Mouse (Mus musculus) CH12.LX (cell line): ENCODE data around the gene Psenen. TPM values are rescaled to one million over a fixed set of nuclear protein-coding genes. Genes with fewer than 3 reads are reported as not detected.

Experiments
- DNase-seq: peaks from one replicate; pipeline ENCODE4 v3.0.0-alpha.2; 2013; ENCODE audit errors: extremely low read depth
- H3K27ac ChIP-seq: 2 replicates; pipeline ENCODE4 v1.5.1; 2012; ENCODE audit warnings: low read depth, mild to moderate bottlenecking, control low read depth, moderate library complexity; ENCODE audit not compliant: insufficient read depth
- H3K27me3 ChIP-seq: replicated peaks from 2 replicates; pipeline ENCODE3; 2012; ENCODE audit warnings: inconsistent platforms
- H3K36me3 ChIP-seq, 2 experiments: replicated peaks in 1 of 2; 2 replicates each; pipeline versions ENCODE3 to v1.6.1; 2012; ENCODE audit warnings: inconsistent platforms in 1 of 2, low read length in 1 of 2, mild to moderate bottlenecking in 1 of 2, mixed read lengths in 1 of 2, moderate library complexity in 1 of 2; ENCODE audit not compliant: control insufficient read depth in 1 of 2, insufficient read depth in 1 of 2
- H3K4me1 ChIP-seq, 2 experiments: 2 replicates each; pipeline ENCODE4 v1.6.1; 2012; ENCODE audit warnings: inconsistent platforms in 1 of 2, moderate library complexity in 1 of 2; ENCODE audit not compliant: insufficient read depth in 2 of 2, control insufficient read depth in 1 of 2
- H3K4me2 ChIP-seq: 2 replicates; pipeline ENCODE4 v1.6.1; 2012; ENCODE audit warnings: low read depth, mild to moderate bottlenecking, control low read depth; ENCODE audit not compliant: poor library complexity, insufficient read depth, severe bottlenecking
- H3K4me3 ChIP-seq, 3 experiments: fragments of 150-350 bp in 1 of 3; sonication (generic) in 1 of 3; replicated peaks in 1 of 3; 2 replicates each; pipeline versions ENCODE3 to v1.5.1; 2011 to 2012; ENCODE audit warnings: low read depth in 2 of 3, low read length in 2 of 3, mild to moderate bottlenecking in 2 of 3, moderate library complexity in 2 of 3, control low read depth in 1 of 3, improper control_type of control experiment in 1 of 3, inconsistent platforms in 1 of 3, mixed read lengths in 1 of 3; ENCODE audit not compliant: poor library complexity in 1 of 3
- H3K79me2 ChIP-seq: replicated peaks from 2 replicates; pipeline ENCODE4 v1.6.1; 2012; ENCODE audit warnings: mild to moderate bottlenecking, moderate library complexity; ENCODE audit not compliant: control insufficient read depth, poor library complexity, insufficient read depth, severe bottlenecking; ENCODE audit errors: extremely low read depth
- H3K9ac ChIP-seq: 2 replicates; pipeline ENCODE4 v1.6.1; 2012; ENCODE audit warnings: low read depth, mild to moderate bottlenecking, control low read depth, moderate library complexity; ENCODE audit not compliant: insufficient read depth
- H3K9me3 ChIP-seq: replicated peaks from 2 replicates; pipeline ENCODE3; 2012; ENCODE audit warnings: low read length, inconsistent platforms, mixed read lengths
- BHLHE40 ChIP-seq: IDR thresholded peaks from 2 replicates; pipeline ENCODE4 v1.6.1; 2011; ENCODE audit warnings: mild to moderate bottlenecking, low read depth, low read length, improper control_type of control experiment
- CHD1 ChIP-seq: IDR thresholded peaks from 2 replicates; pipeline ENCODE4 v1.6.1; 2012; ENCODE audit warnings: low read depth, low read length, improper control_type of control experiment, inconsistent platforms
- CHD2 ChIP-seq: IDR thresholded peaks from 2 replicates; pipeline ENCODE4 v1.6.1; 2011; ENCODE audit warnings: low read length, improper control_type of control experiment
- CTCF ChIP-seq, 2 experiments: IDR thresholded peaks in 1 of 2; conservative IDR thresholded peaks in 1 of 2; 2 replicates each; pipeline ENCODE4 v1.5.1; 2011 to 2012; ENCODE audit warnings: low read depth in 2 of 2, low read length in 2 of 2, improper control_type of control experiment in 1 of 2, inconsistent platforms in 1 of 2, mild to moderate bottlenecking in 1 of 2, moderate library complexity in 1 of 2
- E2F4 ChIP-seq: IDR thresholded peaks from 2 replicates; pipeline ENCODE4 v1.6.1; 2011; ENCODE audit warnings: low read depth, low read length, improper control_type of control experiment; ENCODE audit not compliant: insufficient replicate concordance
- ELF1 ChIP-seq: IDR thresholded peaks from 2 replicates; pipeline ENCODE4 v1.6.1; 2014; ENCODE audit warnings: low read depth, mild to moderate bottlenecking, inconsistent platforms, low read length, improper control_type of control experiment
- EP300 ChIP-seq: IDR thresholded peaks from 2 replicates; pipeline ENCODE4 v1.6.1; 2011; ENCODE audit warnings: low read length, improper control_type of control experiment
- ETS1 ChIP-seq: conservative IDR thresholded peaks from 2 replicates; pipeline ENCODE4 v1.6.1; 2012; ENCODE audit warnings: low read depth, mild to moderate bottlenecking, inconsistent platforms, low read length, improper control_type of control experiment, moderate library complexity
- GABPA ChIP-seq: IDR thresholded peaks from 2 replicates; pipeline ENCODE4 v1.6.1; 2012; ENCODE audit warnings: low read depth, low read length, improper control_type of control experiment, inconsistent platforms; ENCODE audit not compliant: insufficient replicate concordance
- HCFC1 ChIP-seq: IDR thresholded peaks from 2 replicates; pipeline ENCODE4 v1.6.1; 2012; ENCODE audit warnings: low read depth, mild to moderate bottlenecking, inconsistent platforms, low read length, improper control_type of control experiment
- IRF4 ChIP-seq: IDR thresholded peaks from 2 replicates; pipeline ENCODE4 v1.6.1; 2014; ENCODE audit warnings: low read depth, mild to moderate bottlenecking, inconsistent platforms, low read length, improper control_type of control experiment
- JUN ChIP-seq: IDR thresholded peaks from 2 replicates; pipeline ENCODE4 v1.6.1; 2011; ENCODE audit warnings: low read depth, mild to moderate bottlenecking, low read length, improper control_type of control experiment, moderate library complexity; ENCODE audit not compliant: insufficient read depth
- JUND ChIP-seq: conservative IDR thresholded peaks from 2 replicates; pipeline ENCODE4 v1.6.1; 2011; ENCODE audit warnings: low read depth, low read length, improper control_type of control experiment
- KAT2A ChIP-seq: IDR thresholded peaks from 2 replicates; pipeline ENCODE4 v1.6.1; 2012; ENCODE audit warnings: low read length, improper control_type of control experiment, inconsistent platforms; ENCODE audit not compliant: insufficient replicate concordance
- MAFK ChIP-seq: IDR thresholded peaks from 2 replicates; pipeline ENCODE4 v1.6.1; 2011; ENCODE audit warnings: low read length, improper control_type of control experiment; ENCODE audit not compliant: insufficient replicate concordance
- MAX ChIP-seq: IDR thresholded peaks from 2 replicates; pipeline ENCODE4 v1.6.1; 2011; ENCODE audit warnings: low read length, improper control_type of control experiment
- MAZ ChIP-seq: IDR thresholded peaks from 2 replicates; pipeline ENCODE4 v1.6.1; 2012; ENCODE audit warnings: low read depth, mild to moderate bottlenecking, inconsistent platforms, low read length, improper control_type of control experiment, moderate library complexity
- MEF2A ChIP-seq: IDR thresholded peaks from 2 replicates; pipeline ENCODE4 v1.6.1; 2014; ENCODE audit warnings: low read depth, mild to moderate bottlenecking, inconsistent platforms, low read length, improper control_type of control experiment, borderline replicate concordance
- MXI1 ChIP-seq: IDR thresholded peaks from 2 replicates; pipeline ENCODE4 v1.6.1; 2011; ENCODE audit warnings: mild to moderate bottlenecking, low read depth, low read length, improper control_type of control experiment
- MYC ChIP-seq: IDR thresholded peaks from 2 replicates; pipeline ENCODE4 v1.6.1; 2011; ENCODE audit warnings: low read depth, mild to moderate bottlenecking, improper control_type of control experiment, low read length
- NELFE ChIP-seq: IDR thresholded peaks from 2 replicates; pipeline ENCODE4 v1.6.1; 2011; ENCODE audit warnings: low read depth, low read length, improper control_type of control experiment
- NRF1 ChIP-seq: IDR thresholded peaks from 2 replicates; pipeline ENCODE4 v1.6.1; 2014; ENCODE audit warnings: low read depth, mild to moderate bottlenecking, inconsistent platforms, low read length, improper control_type of control experiment, moderate library complexity
- PAX5 ChIP-seq: IDR thresholded peaks from 2 replicates; pipeline ENCODE4 v1.6.1; 2012; ENCODE audit warnings: low read length, inconsistent platforms, mixed read lengths
- POLR2A ChIP-seq: IDR thresholded peaks from 2 replicates; pipeline ENCODE4 v1.6.1; 2011; ENCODE audit warnings: low read depth, mild to moderate bottlenecking, improper control_type of control experiment, low read length
- POLR2AphosphoS2 ChIP-seq: IDR thresholded peaks from 2 replicates; pipeline ENCODE4 v1.6.1; 2011; ENCODE audit warnings: low read depth, low read length, improper control_type of control experiment
- RAD21 ChIP-seq: IDR thresholded peaks from 2 replicates; pipeline ENCODE4 v1.6.1; 2011; ENCODE audit warnings: low read depth, mild to moderate bottlenecking, low read length, improper control_type of control experiment, moderate library complexity
- RCOR1 ChIP-seq: conservative IDR thresholded peaks from 2 replicates; pipeline ENCODE4 v1.6.1; 2012; ENCODE audit warnings: low read depth, mild to moderate bottlenecking, inconsistent platforms, low read length, improper control_type of control experiment
- SIN3A ChIP-seq: IDR thresholded peaks from 2 replicates; pipeline ENCODE4 v1.6.1; 2012; ENCODE audit warnings: low read length, improper control_type of control experiment, inconsistent platforms
- SMC3 ChIP-seq: IDR thresholded peaks from 2 replicates; pipeline ENCODE4 v1.6.1; 2011; ENCODE audit warnings: low read depth, low read length, improper control_type of control experiment
- TCF12 ChIP-seq: IDR thresholded peaks from 2 replicates; pipeline ENCODE4 v1.6.1; 2014; ENCODE audit warnings: low read depth, mild to moderate bottlenecking, inconsistent platforms, low read length, improper control_type of control experiment
- UBTF ChIP-seq: IDR thresholded peaks from 2 replicates; pipeline ENCODE4 v1.6.1; 2012; ENCODE audit warnings: low read depth, mild to moderate bottlenecking, inconsistent platforms, low read length, improper control_type of control experiment, moderate library complexity
- USF1 ChIP-seq: IDR thresholded peaks from 2 replicates; pipeline ENCODE4 v1.6.1; 2014; ENCODE audit warnings: low read depth, mild to moderate bottlenecking, inconsistent platforms, low read length, improper control_type of control experiment
- USF2 ChIP-seq: conservative IDR thresholded peaks from 2 replicates; pipeline ENCODE4 v1.6.1; 2011; ENCODE audit warnings: low read depth, low read length, improper control_type of control experiment
- ZC3H11A ChIP-seq: IDR thresholded peaks from 2 replicates; pipeline ENCODE4 v1.6.1; 2012; ENCODE audit warnings: low read depth, mild to moderate bottlenecking, inconsistent platforms, low read length, improper control_type of control experiment
- ZKSCAN1 ChIP-seq: IDR thresholded peaks from 2 replicates; pipeline ENCODE4 v1.6.1; 2012; ENCODE audit warnings: low read depth, inconsistent platforms, low read length, improper control_type of control experiment, borderline replicate concordance
- ZMIZ1 ChIP-seq: IDR thresholded peaks from 2 replicates; pipeline ENCODE4 v1.6.1; 2012; ENCODE audit warnings: low read depth, mild to moderate bottlenecking, inconsistent platforms, low read length, improper control_type of control experiment
- ZNF384 ChIP-seq: IDR thresholded peaks from 2 replicates; pipeline ENCODE4 v1.6.1; 2012; ENCODE audit warnings: low read depth, low read length, improper control_type of control experiment, inconsistent platforms
- dilution Hi-C: fragments of 300-500 bp; cut with MboI; formaldehyde crosslinking; loops from 2 replicates; pipeline ENCODE4 v1.14.3; 2020; ENCODE audit warnings: low sequenced_read_pairs; ENCODE audit not compliant: extremely low pct_unique_long_range_greater_than_20kb, extremely low pct_ligation_motif_present
- in situ Hi-C: fragments of 300-500 bp; cut with MboI; formaldehyde crosslinking; loops from 3 replicates; pipeline ENCODE4 v1.14.3; 2019; ENCODE audit warnings: low sequenced_read_pairs, low pct_ligation_motif_present, low pct_unique_long_range_greater_than_20kb, mixed read lengths
- polyA plus RNA-seq: library from polyadenylated mRNA; unstranded; fragments of >175 nt; gene quantifications from 2 replicates; pipeline ENCODE4 v1.2.1, GENCODE M21; 2012; ENCODE audit warnings: low read depth; ENCODE audit not compliant: insufficient read length
- total RNA-seq, 2 experiments: library from RNA; depleted of rRNA; stranded (reverse); fragments of 300-350 nt in 1 of 2; fragments of >200 nt in 1 of 2; gene quantifications; 2 replicates each; pipeline ENCODE4 v1.2.3; 2012 to 2014

Gene Psenen
- 55.2 and 59.2 TPM in 2 replicates for total RNA-seq (2012; rRNA removed)
- 83.6 and 92.7 TPM in 2 replicates for total RNA-seq (2014; rRNA removed)
- polyA plus RNA-seq = 101 and 121 TPM in 2 replicates

GRCm38 (mm10) chr7:30563117-30563905, at the start of gene Psenen, which contains the start of the genes U2af1l4 and Gm49396:
Psenen (minus strand) TSS chr7:30563627.
U2af1l4 (plus strand) TSS chr7:30563301.
Gm49396 (plus strand) TSS chr7:30563344.
- Histone ChIP-seq H3K27me3 (no peaks in the 10 kb centered on the region), H3K4me2 (peak within 1 kb of the TSS; percentile 77), H3K36me3 (peaks cover 28 to 47% of the 10 kb centered on the region in 2 experiments), H3K27ac (peak within 1 kb of the TSS; percentile 81), H3K4me3 (peak within 1 kb of the TSS; percentile 85 to 100 (median 90)), H3K79me2 (peaks cover 22% of the 10 kb centered on the region), H3K9me3 (no peaks in the 10 kb centered on the region), H3K4me1 (peaks cover 7 to 28% of the 10 kb centered on the region in 2 experiments; a peak in 3 of 4 replicates), H3K9ac (peak within 1 kb of the TSS; percentile 99)
- peak; percentile 99 for DNase-seq
- in situ Hi-C loops = no loop called here
- dilution Hi-C loops = no loop called here
- TF ChIP-seq UBTF (no peak), EP300 (no peak), SMC3 (no peak), POLR2A (peak; percentile 60), ETS1 (0 out of 2 replicates have a peak, but pooled peaks have one; percentile 24), HCFC1 (peak; percentile 96), MXI1 (peak; percentile 80), RAD21 (no peak), PAX5 (no peak), USF2 (no peak), SIN3A (peak; percentile 89; the same call in 1 of the 2 replicates), ZMIZ1 (0 out of 2 replicates have a peak, but pooled peaks have one; percentile 51), ZNF384 (peak; percentile 94), CHD1 (no peak), POLR2AphosphoS2 (no peak; the same call in 1 of the 2 replicates), MAFK (no peak), TCF12 (peak; percentile 69), MYC (peak; percentile 89), KAT2A (peak; percentile 98; the same call in 1 of the 2 replicates), MAZ (peak; percentile 60; the same call in 1 of the 2 replicates), BHLHE40 (peak; percentile 77; the same call in 1 of the 2 replicates), CHD2 (peak; percentile 98), JUND (no peak; the same call in 1 of the 2 replicates), NRF1 (peak; percentile 90), ELF1 (peak; percentile 69), ZC3H11A (no peak), IRF4 (0 out of 2 replicates have a peak, but pooled peaks have one; percentile 42), GABPA (peak; percentile 64; the same call in 1 of the 2 replicates), NELFE (no peak), CTCF (conservative IDR thresholded peaks at IDR 0.05 in 1 of 2, IDR thresholded peaks at IDR 0.05 in 1 of 2; ENCODE audit: low read depth in 2 of 2, low read length in 2 of 2) (no peak), MAX (peak; percentile 93), USF1 (no peak), ZKSCAN1 (no peak), MEF2A (peak; percentile 68), E2F4 (peak; percentile 29; the same call in 1 of the 2 replicates), RCOR1 (no peak), JUN (no peak)
